Mouse (Mus musculus) ES-Bruce4 (cell line): Measurements from ENCODE around the gene Adamts10. TPM values are rescaled to one million over a fixed set of nuclear protein-coding genes. Genes with fewer than 3 reads are reported as not detected.

Source experiments
- H3K27ac ChIP-seq: 2 replicates; pipeline ENCODE4 v1.5.1; 2012; ENCODE audit warnings: low read length, inconsistent platforms; ENCODE audit not compliant: insufficient read depth
- H3K27me3 ChIP-seq: 2 replicates; pipeline ENCODE4 v1.6.1; 2012; ENCODE audit warnings: mild to moderate bottlenecking, low read length, inconsistent platforms; ENCODE audit not compliant: control insufficient read depth, poor library complexity, insufficient read depth, severe bottlenecking
- H3K36me3 ChIP-seq: 2 replicates; pipeline ENCODE4 v1.6.1; 2012; ENCODE audit warnings: inconsistent platforms, mild to moderate bottlenecking, low read length, moderate library complexity; ENCODE audit not compliant: control insufficient read depth, poor library complexity, insufficient read depth, severe bottlenecking
- H3K4me1 ChIP-seq: one replicate; pipeline ENCODE4 v1.8.1; 2011; ENCODE audit warnings: low read length; ENCODE audit not compliant: control insufficient read depth, insufficient read depth
- H3K4me3 ChIP-seq: 2 replicates; pipeline ENCODE4 v1.5.1; 2011; ENCODE audit warnings: low read depth, mild to moderate bottlenecking, low read length
- H3K9ac ChIP-seq: 2 replicates; pipeline ENCODE4 v1.6.1; 2012; ENCODE audit warnings: low read depth, mild to moderate bottlenecking, inconsistent platforms; ENCODE audit not compliant: poor library complexity, severe bottlenecking
- H3K9me3 ChIP-seq: replicated peaks from 2 replicates; pipeline ENCODE4 v1.6.1; 2012; ENCODE audit warnings: mild to moderate bottlenecking, low read length, inconsistent platforms; ENCODE audit not compliant: control insufficient read depth, poor library complexity, insufficient read depth, severe bottlenecking
- CTCF ChIP-seq: IDR thresholded peaks from one replicate; pipeline ENCODE4 v1.8.1; 2011; ENCODE audit warnings: low read depth, low read length
- EP300 ChIP-seq: IDR thresholded peaks from 2 replicates; pipeline ENCODE4 v1.6.1; 2011; ENCODE audit warnings: low read depth, low read length; ENCODE audit not compliant: insufficient read depth
- POLR2A ChIP-seq: IDR thresholded peaks from one replicate; pipeline ENCODE4 v1.8.1; 2011; ENCODE audit warnings: low read length; ENCODE audit not compliant: insufficient read depth
- polyA plus RNA-seq: library from polyadenylated mRNA; stranded (reverse); fragments of >200 nt; gene quantifications from 2 replicates; pipeline ENCODE4 v1.2.4, GENCODE M21; 2011; ENCODE audit warnings: low read depth; ENCODE audit not compliant: missing spikeins, insufficient read depth, insufficient read length

Adamts10 gene
- polyA plus RNA-seq, 1 experiment = 12.7 TPM

- Histone ChIP-seq H3K9ac (no peak overlapping the region), H3K36me3 (no peaks in the 10 kb centered on the region), H3K27me3 (no peaks in the 10 kb centered on the region), H3K4me1 (peaks cover 2% of the 10 kb centered on the region), H3K4me3 (no peak overlapping the region), H3K27ac (no peak overlapping the region), H3K9me3 (no peaks in the 10 kb centered on the region; the same call in 1 of the 2 replicates)
- TF ChIP-seq CTCF (peak; percentile 30), POLR2A (no peak), EP300 (no peak)
Observed at GRCm38 (mm10) chr17:33597271-33597670, 73.3 kb downstream of the Adamts10 start.

GRCm38 (mm10) chr17:33598506-33598905, 74.5 kb downstream of the Adamts10 start:
- H3K36me3 ChIP-seq = no peaks in the 10 kb centered on the region
- no peaks in the 10 kb centered on the region; the same call in 1 of the 2 replicates for H3K9me3 ChIP-seq
- H3K27me3 ChIP-seq = no peaks in the 10 kb centered on the region
- no peak for TF ChIP-seq POLR2A
- no peak for TF ChIP-seq EP300
- no peak for TF ChIP-seq CTCF
- peaks cover 4% of the 10 kb centered on the region for H3K4me1 ChIP-seq
- H3K4me3 ChIP-seq = peak overlapping the region; percentile 6; the same call in 1 of the 2 replicates
- no peak overlapping the region for H3K27ac ChIP-seq
- no peak overlapping the region for H3K9ac ChIP-seq

- Histone ChIP-seq H3K4me3 (no peak overlapping the region), H3K9ac (0 out of 2 replicates have a peak overlapping the region, but pooled peaks have one; percentile 31), H3K4me1 (peaks cover 4% of the 10 kb centered on the region), H3K27ac (peak overlapping the region; percentile 97), H3K9me3 (no peaks in the 10 kb centered on the region; the same call in 1 of the 2 replicates), H3K27me3 (no peaks in the 10 kb centered on the region), H3K36me3 (no peaks in the 10 kb centered on the region)
- 0 out of 2 replicates have a peak, but pooled peaks have one; percentile 7 for TF ChIP-seq EP300
- no peak for TF ChIP-seq POLR2A
- no peak for TF ChIP-seq CTCF
Observed at GRCm38 (mm10) chr17:33599836-33600475, 76.0 kb downstream of the Adamts10 start.

GRCm38 (mm10) chr17:33600831-33601230, 76.8 kb downstream of the Adamts10 start:
- TF ChIP-seq EP300 = no peak
- no peak for TF ChIP-seq CTCF
- TF ChIP-seq POLR2A = no peak
- Histone ChIP-seq H3K36me3 (no peaks in the 10 kb centered on the region), H3K27ac (peak overlapping the region; percentile 74; the same call in 1 of the 2 replicates), H3K9ac (no peak overlapping the region), H3K4me3 (no peak overlapping the region), H3K9me3 (no peaks in the 10 kb centered on the region; the same call in 1 of the 2 replicates), H3K4me1 (peaks cover 4% of the 10 kb centered on the region), H3K27me3 (no peaks in the 10 kb centered on the region)

GRCm38 (mm10) chr17:33601947-33602346, 77.9 kb downstream of the Adamts10 start:
- H3K36me3 ChIP-seq = no peaks in the 10 kb centered on the region
- H3K27ac ChIP-seq = no peak overlapping the region
- H3K9me3 ChIP-seq = no peaks in the 10 kb centered on the region; the same call in 1 of the 2 replicates
- TF ChIP-seq CTCF = no peak
- TF ChIP-seq POLR2A = no peak
- no peak for TF ChIP-seq EP300
- peaks cover 4% of the 10 kb centered on the region for H3K4me1 ChIP-seq
- peak overlapping the region; percentile 51 for H3K4me3 ChIP-seq
- H3K27me3 ChIP-seq = no peaks in the 10 kb centered on the region
- H3K9ac ChIP-seq = 0 out of 2 replicates have a peak overlapping the region, but pooled peaks have one; percentile 13

Other genes starting within 250 kb of the Adamts10 start
- gene Zfp955b, start 234.7 kb upstream of the Adamts10 start, polyA plus RNA-seq = 9.3 and 14.8 TPM in 2 replicates
- 21.8 and 23.8 TPM in 2 replicates for gene Zfp81, start 165.3 kb upstream of the Adamts10 start, polyA plus RNA-seq
- 14.9 and 19.0 TPM in 2 replicates for gene Zfp101, start 129.6 kb upstream of the Adamts10 start, polyA plus RNA-seq
- not detected in 2 replicates for gene Actl9, start 91.3 kb upstream of the Adamts10 start, polyA plus RNA-seq
- gene Myo1f, start 31.5 kb downstream of the Adamts10 start, polyA plus RNA-seq = 0.18 TPM in 1 of 2 replicates, not detected in the other
- gene Zfp414, start 104.9 kb downstream of the Adamts10 start, polyA plus RNA-seq = 31.9 and 39.5 TPM in 2 replicates
- not detected in 2 replicates for gene Pram1, start 113.9 kb downstream of the Adamts10 start, polyA plus RNA-seq
- 607 and 610 TPM in 2 replicates for gene Hnrnpm, start 162.7 kb downstream of the Adamts10 start, polyA plus RNA-seq
- gene March2, start 194.5 kb downstream of the Adamts10 start, polyA plus RNA-seq = 17.1 and 19.1 TPM in 2 replicates
- gene Rab11b, start 236.3 kb downstream of the Adamts10 start, polyA plus RNA-seq = 57.9 and 73.6 TPM in 2 replicates